Mouse (Mus musculus): Measurements from ENCODE around the gene Psmc3ip.
"Not testable (repeated sequence)": the region's sequence is repeated elsewhere in the genome, so short reads cannot be mapped to it uniquely, and the experiment has no call there.

The Psmc3ip gene

DNA sequence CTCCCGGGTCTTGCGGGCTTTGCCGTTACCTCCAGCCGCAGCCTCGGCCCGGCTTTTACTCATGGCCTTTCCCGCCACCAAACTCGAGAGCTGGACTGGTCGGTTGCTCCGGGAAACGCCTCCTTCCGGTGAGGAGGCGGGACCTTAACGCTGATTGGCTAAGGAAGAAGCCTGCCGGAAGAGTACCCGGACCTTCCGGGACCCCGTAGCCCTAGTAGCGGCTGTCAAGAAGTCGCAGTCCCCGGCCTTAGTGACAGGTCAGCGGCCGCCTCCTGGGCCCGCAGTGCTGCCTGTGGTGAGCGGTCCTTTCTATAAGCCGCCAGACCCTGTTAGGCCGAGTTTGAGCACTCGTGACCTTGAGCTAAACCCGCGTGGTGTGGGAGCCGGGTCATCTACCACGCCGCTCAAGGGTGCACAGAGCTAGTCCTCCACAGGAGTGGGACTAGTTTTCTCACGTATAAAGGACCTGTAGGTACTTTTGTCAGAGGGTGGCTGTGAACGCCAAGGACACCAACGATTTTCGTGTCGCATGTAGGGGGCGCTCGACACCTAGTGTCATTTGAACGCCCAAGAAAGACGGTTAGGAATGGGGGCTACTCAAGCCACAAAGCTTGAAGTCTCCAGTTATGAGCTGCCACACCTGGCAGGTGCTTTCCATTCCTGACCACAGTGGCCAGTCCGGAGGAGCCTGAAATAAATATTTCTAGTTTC, at the start of gene Psmc3ip:
TSS of gene Psmc3ip (minus strand) at position 123 of the 711 bp plus-strand sequence.
- peak; percentile 97 for DNase-seq (ENCODE audit: low read depth, low spot score)

DNA sequence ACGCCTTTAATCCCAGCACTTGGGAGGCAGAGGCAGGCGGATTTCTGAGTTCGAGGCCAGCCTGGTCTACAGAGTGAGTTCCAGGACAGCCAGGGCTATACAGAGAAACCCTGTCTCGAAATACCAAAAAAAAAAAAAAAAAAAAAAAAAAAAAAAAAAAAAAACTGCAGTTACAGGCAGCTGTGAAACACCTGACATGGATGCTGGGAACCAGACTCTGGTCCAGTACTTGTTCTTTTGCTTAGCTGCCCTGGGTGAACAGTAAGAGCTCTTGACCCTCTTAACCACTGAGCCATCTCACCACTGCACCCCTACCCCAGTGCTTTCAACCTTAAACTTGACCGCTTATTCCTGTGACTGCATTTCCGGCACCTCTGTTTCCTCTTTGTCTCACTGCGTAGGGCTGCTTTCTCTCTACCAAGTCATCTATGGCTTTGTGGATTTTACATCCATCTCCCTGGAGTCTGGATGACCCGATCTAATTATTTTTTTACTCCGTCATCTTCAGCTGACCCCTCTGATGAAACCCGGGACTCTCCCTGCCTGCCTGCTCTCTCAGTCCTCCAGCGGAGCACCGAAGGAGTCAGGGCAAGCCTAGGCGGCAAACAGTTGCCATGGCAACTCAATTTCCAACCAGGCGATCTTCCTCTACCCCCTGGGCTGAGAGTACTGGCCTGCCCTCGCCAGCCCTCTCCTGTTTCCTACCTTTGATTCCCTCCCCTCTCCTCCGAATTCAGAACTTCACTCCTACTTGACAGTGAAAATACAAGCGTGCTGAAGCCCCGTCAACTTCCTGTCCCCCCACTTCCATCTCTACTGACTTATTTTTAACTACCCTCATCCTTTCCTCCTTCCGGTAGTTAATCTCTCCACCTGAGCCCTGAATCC, 48.3 kb upstream of the Psmc3ip start:
- peak; percentile 82 for DNase-seq (ENCODE audit: low read depth, low spot score)

DNA sequence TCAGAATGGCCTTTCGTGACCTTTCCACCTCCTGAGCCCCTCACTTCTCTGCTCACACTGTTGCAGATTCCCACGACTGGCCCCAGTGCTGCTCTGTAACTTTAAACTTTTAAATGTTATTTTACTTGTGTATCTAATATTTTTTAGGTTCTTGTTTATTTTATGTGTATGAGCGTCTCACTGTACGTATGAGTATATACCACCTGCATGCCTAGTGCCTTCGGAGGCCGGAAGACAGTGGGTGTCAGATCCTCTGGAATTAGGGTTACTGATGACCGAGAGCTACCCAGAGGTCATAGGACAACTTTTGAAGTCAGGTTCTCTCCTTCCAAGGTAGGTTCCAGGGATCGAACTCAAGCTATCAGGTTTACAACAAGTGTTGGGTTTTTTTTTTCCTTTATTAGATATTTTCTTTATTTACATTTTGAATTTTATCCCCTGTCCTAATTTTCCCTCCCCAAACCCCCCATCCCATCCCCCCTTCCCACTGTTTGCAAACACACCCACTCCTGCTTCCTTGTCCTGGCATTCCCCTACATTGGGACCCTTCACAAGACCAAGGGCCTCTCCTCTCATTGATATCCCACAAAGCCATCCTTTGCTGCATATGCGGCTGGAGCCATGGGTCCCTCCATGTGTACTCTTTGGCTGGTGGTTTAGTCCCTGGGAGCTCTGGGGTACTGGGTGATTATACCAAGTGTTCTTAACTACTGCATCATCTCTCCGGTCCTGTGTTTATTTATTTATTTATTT, 47.2 kb upstream of the Psmc3ip start:
- no peak for DNase-seq (ENCODE audit: low read depth, low spot score)

DNA sequence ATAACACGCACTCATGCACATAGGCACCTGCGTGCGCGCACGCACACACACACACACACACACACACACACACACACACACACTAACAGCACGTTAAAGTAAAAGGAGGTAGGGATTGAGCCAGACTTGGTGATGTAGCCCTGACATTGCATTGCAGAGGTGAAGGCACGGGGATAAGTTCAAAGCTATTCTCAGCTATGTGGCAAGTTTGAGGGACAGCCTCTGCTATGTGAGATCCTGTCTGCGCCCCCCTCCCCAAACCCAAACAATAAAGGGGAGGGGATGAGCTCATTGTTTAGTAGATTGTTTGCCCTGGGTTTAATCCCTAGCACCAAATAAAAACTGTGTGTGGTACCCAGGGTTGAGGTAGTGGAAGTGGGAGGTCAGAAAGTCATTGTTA, 45.9 kb upstream of the Psmc3ip start:
- no peak for DNase-seq (ENCODE audit: low read depth, low spot score)

DNA sequence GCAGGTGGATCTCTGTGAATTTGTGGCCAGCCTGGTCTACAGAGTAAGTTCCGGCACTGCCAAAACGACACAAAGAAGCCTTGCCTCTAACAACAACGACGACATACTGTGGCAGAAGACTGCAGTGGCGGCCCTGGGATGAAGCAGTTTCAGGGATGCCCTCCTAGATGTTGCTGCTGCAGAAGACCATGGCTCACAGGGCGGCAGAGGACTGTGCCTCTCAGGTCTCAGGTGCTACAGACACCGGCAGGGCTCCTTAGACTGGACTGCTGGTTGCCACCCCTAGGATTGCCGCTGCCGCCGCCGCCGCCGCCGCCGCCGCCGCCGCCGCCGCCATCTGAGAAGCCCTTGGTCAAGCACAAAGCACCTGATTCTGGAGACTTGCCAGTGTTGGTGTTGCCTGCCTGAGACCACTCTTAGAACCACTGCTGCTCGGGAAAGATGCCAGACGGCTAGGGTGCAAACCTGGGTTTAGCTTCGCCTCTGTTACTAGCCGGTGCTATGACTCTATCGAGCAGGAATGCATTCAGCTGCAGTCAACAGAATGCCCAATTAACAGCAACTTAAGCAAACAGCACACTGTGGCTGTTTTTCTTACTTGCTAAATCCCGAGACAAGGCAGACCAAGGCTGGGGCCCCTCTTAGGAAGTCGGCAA, 45.1 kb upstream of the Psmc3ip start:
- no peak for DNase-seq (ENCODE audit: low read depth, low spot score)

DNA sequence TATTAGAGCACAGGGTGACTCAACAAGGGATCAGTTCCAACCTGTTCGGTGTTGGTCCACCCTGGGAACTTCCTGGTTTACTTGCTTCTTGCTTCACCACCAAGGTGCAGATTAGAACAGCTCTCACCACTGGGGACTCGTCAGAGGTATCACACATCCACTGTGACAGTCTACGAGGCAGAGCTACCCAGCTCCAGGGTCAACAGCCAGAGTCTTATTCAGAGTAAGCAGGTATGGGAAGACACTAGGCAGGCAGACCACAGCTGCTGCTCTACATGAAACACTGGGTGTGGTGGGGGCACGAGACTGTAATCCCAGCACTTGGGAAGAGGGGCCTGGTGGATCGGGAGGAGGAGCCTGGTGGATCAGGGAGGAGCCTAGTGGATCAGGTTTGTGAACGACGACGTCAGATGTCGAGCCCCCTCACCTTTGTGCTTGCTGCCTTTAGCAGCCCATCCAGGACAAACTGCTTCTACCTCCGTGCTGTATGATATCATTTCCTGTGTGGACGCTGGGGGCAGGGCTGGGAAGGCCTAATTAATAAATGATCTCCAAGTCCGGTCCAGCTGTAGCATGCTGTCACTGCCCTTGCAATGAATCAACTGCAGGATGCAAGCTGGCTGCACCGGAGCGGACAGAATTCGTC, 43.4 kb upstream of the Psmc3ip start:
- DNase-seq (ENCODE audit: low read depth, low spot score): peak; percentile 85

DNA sequence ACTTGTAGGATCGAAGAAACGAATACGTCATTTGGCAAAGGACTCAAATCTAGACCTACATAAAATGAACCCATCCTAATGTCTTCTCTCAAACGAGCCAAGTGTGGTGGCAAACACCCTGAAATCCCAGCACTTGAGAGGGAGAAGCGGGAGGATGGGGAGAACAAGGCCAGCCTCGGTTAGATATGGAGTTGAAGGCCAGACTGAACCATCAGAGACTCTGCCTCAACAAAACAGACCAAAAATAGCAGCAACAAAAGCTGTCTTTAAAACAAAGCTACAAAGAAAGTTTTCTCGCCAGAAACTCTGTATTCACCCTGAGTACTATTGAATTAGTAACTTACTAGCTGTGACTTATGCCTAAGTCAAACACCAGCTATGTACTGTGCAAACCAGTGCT, 41.8 kb upstream of the Psmc3ip start:
- no peak for DNase-seq (ENCODE audit: low read depth, low spot score)

DNA sequence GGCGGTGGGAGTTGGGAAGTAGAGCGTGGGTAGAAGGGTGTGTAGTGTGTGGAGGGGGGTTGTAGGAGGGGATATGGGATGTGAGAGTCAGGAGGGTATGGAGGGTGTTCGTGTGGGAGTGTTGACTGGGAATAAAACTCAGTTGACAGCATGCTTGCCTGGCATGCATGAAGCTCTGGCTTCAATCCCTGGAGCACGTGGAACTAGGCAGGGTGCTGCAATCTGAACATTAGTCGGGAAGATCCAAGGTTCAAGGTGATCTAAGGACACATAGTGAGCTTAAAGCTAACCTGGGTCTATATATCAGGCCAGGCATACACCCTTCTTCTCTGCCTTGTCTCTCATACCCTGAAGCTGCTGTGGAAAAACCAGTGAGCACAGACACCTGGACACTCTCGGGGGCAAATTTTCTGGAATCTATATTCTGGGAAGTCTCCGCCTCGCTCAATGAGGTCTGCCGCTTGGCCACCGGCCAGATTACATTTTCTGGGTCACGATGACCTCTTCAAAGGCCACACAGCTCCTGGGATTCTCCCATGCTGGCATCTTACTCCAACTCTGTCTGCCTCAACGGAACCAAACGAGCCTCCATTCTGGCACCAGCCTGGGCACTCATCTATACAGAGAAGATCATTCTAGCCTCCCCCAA, 39.1 kb upstream of the Psmc3ip start:
- no peak for DNase-seq (ENCODE audit: low read depth, low spot score)

DNA sequence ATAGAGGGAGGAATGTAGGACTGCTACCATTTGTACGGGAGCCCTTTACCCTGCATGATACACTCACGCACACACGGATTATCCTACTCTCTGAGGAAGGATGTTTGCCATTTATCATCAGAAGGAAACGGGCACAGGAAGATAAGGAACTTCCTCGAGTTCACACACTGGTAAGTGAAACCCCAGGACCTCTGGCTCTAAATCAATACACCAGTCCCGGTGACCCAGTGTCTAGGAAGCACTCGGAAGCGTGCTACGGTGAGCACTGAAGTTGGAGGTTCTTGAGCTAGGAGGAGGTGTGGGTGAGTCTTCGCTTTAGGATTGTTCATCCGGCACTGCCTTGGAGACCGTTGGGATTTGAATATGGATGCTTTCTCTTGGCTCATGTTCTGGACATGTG, 37.8 kb upstream of the Psmc3ip start:
- no peak for DNase-seq (ENCODE audit: low read depth, low spot score)

DNA sequence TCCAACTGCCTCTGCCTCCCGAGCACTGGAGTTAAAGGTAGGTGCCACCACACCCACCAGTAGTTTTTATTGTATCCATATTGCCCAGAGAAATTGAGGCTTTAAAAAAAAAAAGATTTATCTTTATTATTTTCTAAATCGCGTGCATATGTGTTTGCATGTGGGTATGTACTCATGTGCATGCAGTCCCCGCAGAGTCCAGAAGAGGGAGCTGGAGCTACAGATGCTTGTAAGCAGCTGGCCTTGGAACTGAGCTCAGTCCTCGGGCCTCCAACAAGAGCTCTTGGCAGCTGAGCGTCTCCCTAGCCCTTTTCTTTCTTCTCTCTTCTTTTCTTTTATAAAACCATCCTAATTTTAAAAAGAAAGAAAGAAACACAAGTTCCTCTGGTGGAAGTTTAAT, 36.5 kb upstream of the Psmc3ip start:
- peak; percentile 91 for DNase-seq (ENCODE audit: low read depth, low spot score)

DNA sequence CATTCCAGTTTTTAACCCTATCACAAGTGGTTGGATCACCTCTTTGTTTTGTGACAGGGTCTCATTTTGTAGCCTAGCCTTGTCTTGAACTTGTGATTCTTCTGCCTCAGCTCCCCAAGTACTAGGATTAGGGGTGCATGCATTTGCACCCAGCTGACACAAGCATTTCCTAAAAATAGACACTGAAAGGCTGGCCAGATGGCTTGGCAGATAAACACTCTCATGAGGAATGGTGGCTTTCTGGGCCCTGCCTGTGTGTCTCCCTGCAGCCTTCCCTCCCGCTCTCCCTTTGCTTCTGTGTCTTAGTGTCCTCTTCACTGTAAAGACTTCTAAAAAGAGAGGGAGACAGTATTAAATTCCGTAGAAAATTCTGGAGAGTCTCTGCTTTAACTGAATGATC, 36.0 kb upstream of the Psmc3ip start:
- no peak for DNase-seq (ENCODE audit: low read depth, low spot score)

DNA sequence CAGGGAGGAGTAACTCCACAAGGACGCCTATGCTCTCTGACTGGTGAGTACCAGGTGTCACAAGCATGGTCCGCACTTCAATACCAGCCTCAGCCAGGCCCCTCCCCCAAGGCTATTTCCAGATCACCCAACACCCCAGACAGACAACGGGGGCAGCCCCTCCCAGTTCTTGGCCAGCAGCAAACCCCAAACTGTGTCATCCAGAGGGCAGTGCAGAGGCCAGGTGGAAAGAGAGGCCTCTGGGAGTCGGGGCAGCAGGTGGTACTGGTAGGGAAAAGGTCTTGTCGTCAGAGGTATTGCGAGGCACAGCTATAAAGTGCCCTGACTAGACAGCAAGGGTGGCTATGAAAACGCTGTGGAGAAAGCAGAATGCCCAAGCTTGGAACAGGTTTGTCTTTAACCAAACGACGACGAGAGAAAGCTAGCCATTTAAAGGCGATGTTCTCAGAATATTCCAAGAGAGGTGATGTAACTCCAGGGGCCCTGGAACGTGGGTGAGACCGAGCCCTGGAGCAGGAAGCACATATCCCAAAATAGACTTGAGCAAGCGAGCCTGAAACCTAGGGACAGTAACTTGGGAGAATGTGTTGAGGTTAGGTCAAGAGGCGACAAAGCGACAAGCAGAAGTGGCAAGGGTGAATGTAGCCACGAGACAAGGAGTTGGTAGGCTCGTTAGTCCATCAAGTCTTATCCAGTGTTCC, 35.0 kb upstream of the Psmc3ip start:
- no peak for DNase-seq (ENCODE audit: low read depth, low spot score)

DNA sequence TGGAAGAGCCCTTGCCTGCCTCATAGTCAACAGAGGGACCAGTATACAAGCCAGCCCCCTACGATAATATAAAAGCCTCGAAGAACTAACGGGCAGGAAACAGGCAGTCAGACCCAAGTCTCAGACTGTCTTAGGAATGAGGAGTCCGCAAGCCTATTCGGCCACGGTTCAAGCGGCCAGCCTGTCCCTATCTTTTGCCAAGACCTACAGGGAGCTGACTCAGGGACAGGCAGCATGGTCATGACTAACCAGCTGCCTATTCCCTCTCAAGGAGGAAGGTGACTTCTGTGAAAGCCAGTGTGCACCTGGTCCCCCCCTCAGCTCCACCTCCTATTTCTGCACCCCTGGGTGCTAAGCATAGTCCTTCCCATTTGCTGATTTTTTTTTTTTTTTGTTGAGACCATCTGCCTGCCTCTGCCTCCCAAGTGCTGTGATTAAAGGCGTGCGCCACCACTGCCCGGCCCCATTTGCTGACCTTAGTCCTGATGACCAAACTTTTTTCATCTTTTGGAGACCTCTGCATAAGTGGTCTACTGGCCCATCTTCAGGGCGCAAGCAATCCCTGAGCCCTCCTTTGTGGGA, 33.9 kb upstream of the Psmc3ip start:
- DNase-seq (ENCODE audit: low read depth, low spot score): no peak

DNA sequence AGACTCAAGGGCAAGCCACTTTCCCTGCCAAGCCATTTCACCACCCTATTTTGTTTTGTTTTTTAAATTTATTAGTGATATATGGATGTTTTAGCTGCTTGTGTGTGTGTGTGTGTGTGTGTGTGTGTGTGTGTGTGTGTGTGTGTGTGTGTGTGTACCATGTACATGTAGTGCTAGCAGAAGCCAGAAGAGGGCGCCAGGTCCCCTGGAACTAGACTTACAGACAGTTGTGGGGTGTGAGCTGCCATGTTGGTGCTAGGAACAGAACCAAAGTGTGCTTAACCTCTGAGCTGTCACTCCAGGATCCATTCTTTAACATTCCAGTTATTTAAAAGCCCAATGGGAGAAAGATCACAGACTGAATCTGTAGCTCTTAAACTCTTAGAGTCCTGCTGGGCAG, 31.8 kb upstream of the Psmc3ip start:
- DNase-seq (ENCODE audit: low read depth, low spot score): peak; percentile 80

DNA sequence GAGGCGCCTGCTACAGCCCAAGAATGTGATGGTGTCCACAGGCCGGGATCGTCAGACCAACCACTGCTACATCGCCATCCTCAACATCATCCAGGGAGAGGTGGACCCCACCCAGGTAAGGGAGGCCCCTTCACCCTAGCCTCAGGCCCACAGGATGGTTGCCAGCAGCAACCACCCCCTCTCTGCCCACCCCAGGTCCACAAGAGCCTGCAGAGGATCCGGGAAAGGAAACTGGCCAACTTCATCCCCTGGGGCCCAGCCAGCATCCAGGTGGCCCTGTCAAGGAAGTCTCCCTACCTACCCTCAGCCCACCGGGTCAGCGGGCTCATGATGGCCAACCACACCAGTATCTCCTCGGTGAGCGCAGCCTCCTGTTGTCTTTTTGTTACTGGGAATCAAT, 29.8 kb upstream of the Psmc3ip start:
- DNase-seq (ENCODE audit: low read depth, low spot score): not testable (repeated sequence)

DNA sequence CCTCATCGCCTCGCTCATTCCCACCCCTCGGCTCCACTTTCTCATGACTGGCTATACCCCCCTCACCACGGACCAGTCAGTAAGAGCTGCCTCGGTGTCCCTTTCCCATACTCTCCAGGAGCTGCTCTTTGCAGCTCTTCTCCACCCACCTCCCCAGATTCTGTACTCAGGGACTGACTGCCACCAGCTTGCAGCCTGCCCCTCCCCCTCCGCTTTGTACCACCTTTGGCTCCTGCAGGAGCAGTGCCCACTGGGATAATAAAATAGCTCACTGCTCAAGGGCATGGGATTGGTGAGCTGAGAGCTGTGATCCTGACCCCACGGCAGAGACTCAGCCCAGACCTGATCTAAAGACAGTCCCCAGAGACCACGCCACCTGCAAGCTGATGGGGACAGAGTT, 29.3 kb upstream of the Psmc3ip start:
- not testable (repeated sequence) for DNase-seq (ENCODE audit: low read depth, low spot score)

DNA sequence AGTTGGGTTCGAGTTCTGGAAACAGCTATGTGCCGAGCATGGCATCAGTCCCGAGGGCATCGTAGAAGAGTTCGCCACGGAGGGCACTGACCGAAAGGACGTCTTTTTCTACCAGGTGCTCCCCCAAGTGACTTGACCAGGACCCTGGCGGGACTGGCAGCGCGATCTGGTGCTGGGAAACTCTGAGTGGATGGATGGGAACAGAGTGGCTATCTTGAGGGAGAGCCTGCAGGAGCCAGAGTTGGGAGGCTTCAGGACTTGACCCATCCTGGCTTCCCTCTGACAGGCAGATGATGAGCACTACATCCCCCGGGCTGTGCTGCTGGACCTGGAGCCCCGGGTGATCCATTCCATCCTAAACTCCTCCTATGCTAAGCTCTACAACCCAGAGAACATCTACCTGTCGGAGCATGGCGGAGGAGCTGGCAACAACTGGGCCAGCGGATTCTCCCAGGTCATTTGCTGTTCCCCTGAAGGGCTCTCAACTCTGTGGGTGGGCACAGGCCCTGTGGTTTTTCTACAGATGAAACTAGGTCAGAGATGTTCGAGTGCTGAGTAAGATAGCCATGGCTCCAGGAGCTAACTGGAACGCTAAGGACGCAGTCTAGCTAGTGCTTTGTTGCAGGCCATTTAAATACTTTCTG, 25.4 kb upstream of the Psmc3ip start:
- no peak for DNase-seq (ENCODE audit: low read depth, low spot score)

DNA sequence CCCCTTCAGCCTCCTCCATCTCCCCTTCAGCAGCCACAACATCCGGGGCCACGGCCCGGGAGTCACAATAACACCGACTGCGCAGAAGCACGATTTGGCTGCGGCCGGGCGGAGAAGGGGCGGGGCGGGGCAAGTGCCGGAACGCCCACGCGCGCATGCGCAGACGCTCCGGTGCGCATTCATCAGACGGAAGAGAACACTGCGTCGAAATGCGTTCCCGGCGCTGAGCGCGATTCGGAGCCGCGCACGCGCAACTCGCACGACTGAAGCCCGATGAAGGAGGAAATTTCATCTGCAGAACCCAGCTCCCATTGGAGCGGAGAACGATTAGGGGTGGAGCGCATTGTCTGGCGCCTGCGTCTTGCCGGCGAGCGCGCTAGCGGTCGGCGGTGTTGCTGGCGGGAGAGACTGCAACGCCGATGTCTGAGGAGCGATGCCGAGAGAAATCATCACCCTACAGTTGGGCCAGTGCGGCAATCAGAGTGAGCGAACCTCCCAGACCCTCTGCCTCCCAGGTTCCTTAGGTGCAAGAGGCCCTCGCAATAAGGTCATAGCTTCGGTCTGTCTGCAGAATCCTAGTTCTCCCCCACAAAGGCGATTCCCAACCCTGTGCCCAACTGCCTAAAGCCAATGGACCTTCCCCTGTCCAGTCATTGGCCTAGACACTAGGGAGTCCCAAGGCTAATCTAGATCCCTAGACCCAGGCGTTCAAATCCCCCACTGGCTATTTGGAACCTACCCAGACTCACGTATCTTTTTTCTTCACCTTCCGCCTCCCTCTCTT, 24.7 kb upstream of the Psmc3ip start, which contains the start of the genes Retreg3 and Tubg1:
TSS of gene Retreg3 (minus strand) at position 133 of the 784 bp plus-strand sequence.
TSS of gene Tubg1 (plus strand) at position 178 of the 784 bp plus-strand sequence.
- peak; percentile 100 for DNase-seq (ENCODE audit: low read depth, low spot score)
